Mouse (Mus musculus) lung, postnatal 10 days (tissue): ENCODE results near the gene Nr4a2.

Experiments
- DNase-seq: peaks from one replicate; pipeline ENCODE4 v3.0.0; 2021

Gene Nr4a2

GRCm38 (mm10) chr2:57111791-57112538 lies 11.8 kb downstream of the Nr4a2 start:
- no peak for DNase-seq

GRCm38 (mm10) chr2:57111011-57111790 lies 12.6 kb downstream of the Nr4a2 start:
- DNase-seq, result no peak

- DNase-seq, result no peak
Measured at GRCm38 (mm10) chr2:57110401-57110800, 13.4 kb downstream of the Nr4a2 start.

GRCm38 (mm10) chr2:57109926-57110325 lies 13.9 kb downstream of the Nr4a2 start:
- DNase-seq, result no peak

- DNase-seq, result no peak
Measured at GRCm38 (mm10) chr2:57109301-57109700, 14.5 kb downstream of the Nr4a2 start.

GRCm38 (mm10) chr2:57108349-57108930 lies 15.4 kb downstream of the Nr4a2 start:
- DNase-seq, result no peak

GRCm38 (mm10) chr2:57105401-57105800 lies 18.4 kb downstream of the Nr4a2 start:
- DNase-seq, result no peak

GRCm38 (mm10) chr2:57104731-57105130 lies 19.1 kb downstream of the Nr4a2 start:
- DNase-seq, result no peak

GRCm38 (mm10) chr2:57103845-57104660 lies 19.8 kb downstream of the Nr4a2 start:
- DNase-seq, result no peak

- DNase-seq, result no peak
Measured at GRCm38 (mm10) chr2:57102856-57103844, 20.7 kb downstream of the Nr4a2 start.

GRCm38 (mm10) chr2:57102091-57102855 lies 21.5 kb downstream of the Nr4a2 start:
- DNase-seq, result peak; percentile 30

- DNase-seq, result no peak
Measured at GRCm38 (mm10) chr2:57100241-57100640, 23.6 kb downstream of the Nr4a2 start.

- no peak for DNase-seq
Measured at GRCm38 (mm10) chr2:57072452-57072851, 51.4 kb downstream of the Nr4a2 start.

GRCm38 (mm10) chr2:57063480-57063879 lies 60.3 kb downstream of the Nr4a2 start:
- DNase-seq, result no peak
